17 mouse cellular contexts compared by ENCODE assay signal in the genomic region with DNA sequence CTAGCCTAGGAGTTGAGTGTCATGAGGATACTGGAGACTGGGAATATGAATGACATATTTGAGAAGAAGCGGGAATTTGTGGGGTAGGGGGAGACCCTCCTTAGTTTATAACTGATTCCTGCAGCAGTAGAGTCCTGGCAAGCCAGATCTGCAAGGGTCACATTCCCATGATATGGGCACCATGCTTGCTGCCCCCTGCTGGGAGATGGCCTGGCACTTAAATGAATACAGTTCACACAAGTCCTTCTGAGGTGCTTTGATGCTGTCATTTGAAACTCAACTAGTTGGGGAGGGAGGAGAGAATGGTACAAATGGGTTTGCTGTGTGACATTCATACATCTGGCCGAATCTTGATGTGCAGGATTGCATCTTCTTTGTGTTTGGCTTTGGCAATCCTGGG.
DNase-seq lines count a peak whose midpoint lies in the region; ATAC-seq and TF ChIP-seq lines count a peak whose summit lies in the region.
"Had no signal": no experiment of that assay in that cellular context is flagged by ENCODE, and none has a peak within 500 bp of the region (broad histone marks: within the 10 kb centered on the region; RNA-seq: fewer than 3 reads in every experiment).

No protein-coding gene starts in this region.

- no peak overlapping the region for H3K9ac ChIP-seq in embryonic facial prominence, embryonic 11.5 days (replicated peaks; ENCODE audit: low read length)
- H3K9ac ChIP-seq: embryonic facial prominence, embryonic 13.5 days; liver, embryonic 13.5 days; midbrain, embryonic 13.5 days had no signal

- WGBS in embryonic facial prominence, embryonic 11.5 days, result 83% methylated on average over 2 of the region's 2 CpGs
- WGBS in embryonic facial prominence, embryonic 10.5 days, result 83% methylated on average over 2 of the region's 2 CpGs

- peak; percentile 24 for TF ChIP-seq CTCF in layer of hippocampus, adult 2 months (conservative IDR thresholded peaks at IDR 0.05)

- no peaks in the 10 kb centered on the region for H3K9me3 ChIP-seq in embryonic facial prominence, embryonic 11.5 days (replicated peaks; ENCODE audit: control insufficient read depth, low read length)
- H3K9me3 ChIP-seq in embryonic facial prominence, embryonic 10.5 days, result no peaks in the 10 kb centered on the region
- H3K9me3 ChIP-seq: embryonic facial prominence, embryonic 13.5 days; liver, embryonic 13.5 days; midbrain, embryonic 13.5 days had no signal

- H3K27me3 ChIP-seq in embryonic facial prominence, embryonic 11.5 days (ENCODE audit: control insufficient read depth, insufficient read depth, low read length), result no peaks in the 10 kb centered on the region
- H3K27me3 ChIP-seq in embryonic facial prominence, embryonic 10.5 days (replicated peaks; ENCODE audit: low read depth, poor library complexity, severe bottlenecking), result no peaks in the 10 kb centered on the region
- H3K27me3 ChIP-seq: embryonic facial prominence, embryonic 13.5 days; liver, embryonic 13.5 days; midbrain, embryonic 13.5 days had no signal

- H3K4me3 ChIP-seq in embryonic facial prominence, embryonic 11.5 days (ENCODE audit: low read depth, low read length), result no peak overlapping the region
- no peak overlapping the region for H3K4me3 ChIP-seq in embryonic facial prominence, embryonic 10.5 days
- H3K4me3 ChIP-seq in layer of hippocampus, adult 2 months, result no peak overlapping the region
- H3K4me3 ChIP-seq: embryonic facial prominence, embryonic 13.5 days; liver, embryonic 13.5 days; midbrain, embryonic 13.5 days had no signal

- ATAC-seq in embryonic facial prominence, embryonic 11.5 days (replicated peaks; ENCODE audit: insufficient number of reproducible peaks, low FRiP score, low TSS enrichment, low read depth), result no peak
- ATAC-seq: forebrain, embryonic 16.5 days; midbrain, embryonic 13.5 days had no signal

- no peak overlapping the region for H3K4me2 ChIP-seq in embryonic facial prominence, embryonic 11.5 days (ENCODE audit: low read depth, low read length)
- H3K4me2 ChIP-seq: embryonic facial prominence, embryonic 13.5 days; liver, embryonic 13.5 days; midbrain, embryonic 13.5 days had no signal

- no peaks in the 10 kb centered on the region for H3K4me1 ChIP-seq in embryonic facial prominence, embryonic 11.5 days (ENCODE audit: control insufficient read depth, insufficient read depth, low read length)
- H3K4me1 ChIP-seq in embryonic facial prominence, embryonic 10.5 days, result no peaks in the 10 kb centered on the region
- H3K4me1 ChIP-seq: embryonic facial prominence, embryonic 13.5 days; liver, embryonic 13.5 days; midbrain, embryonic 13.5 days had no signal

- peak; percentile 16 for DNase-seq in embryonic facial prominence, embryonic 11.5 days (ENCODE audit: low spot score)
- DNase-seq in embryonic facial prominence, embryonic 10.5 days (ENCODE audit: low spot score), result no peak
- DNase-seq in layer of hippocampus, adult 2 months (ENCODE audit: low spot score in 2 of 2), result no peak
- no peak for DNase-seq in layer of hippocampus, adult 9-11 months
- DNase-seq in spleen, adult 18-20 months, result peak; percentile 12 to 49
- no peak for DNase-seq in spleen, adult 12 weeks (ENCODE audit: low spot score)
- DNase-seq in induced T-regulatory cell, adult 2 months (ENCODE audit: low read depth), result peak; percentile 1
- no peak for DNase-seq in adrenal gland, adult 2 months
- DNase-seq: cerebellum, adult 11 months; cerebellum, postnatal 14 days; heart, adult 18-20 months; layer of hippocampus, postnatal 36 days; liver, embryonic 13.5 days; right cerebral cortex, postnatal 14 days had no signal

- H3K27ac ChIP-seq in embryonic facial prominence, embryonic 11.5 days (replicated peaks; ENCODE audit: low read depth, low read length), result no peak overlapping the region
- no peak overlapping the region for H3K27ac ChIP-seq in embryonic facial prominence, embryonic 10.5 days (replicated peaks)
- H3K27ac ChIP-seq in layer of hippocampus, adult 2 months, result no peak overlapping the region
- H3K27ac ChIP-seq: embryonic facial prominence, embryonic 13.5 days; liver, embryonic 13.5 days; midbrain, embryonic 13.5 days had no signal

- H3K36me3 ChIP-seq in embryonic facial prominence, embryonic 11.5 days (replicated peaks; ENCODE audit: control insufficient read depth, insufficient read depth, low read depth, low read length), result no peaks in the 10 kb centered on the region
- no peaks in the 10 kb centered on the region for H3K36me3 ChIP-seq in embryonic facial prominence, embryonic 10.5 days (replicated peaks)
- H3K36me3 ChIP-seq: embryonic facial prominence, embryonic 13.5 days; liver, embryonic 13.5 days; midbrain, embryonic 13.5 days had no signal

Comparison
In these comparisons a context has a peak if more than half of its experiments do, and no peak if none do; other contexts are left out.
1. DNase-seq: peak in embryonic facial prominence, embryonic 11.5 days (single experiment), spleen, adult 18-20 months (2 of 2) and induced T-regulatory cell, adult 2 months (single experiment); none in embryonic facial prominence, embryonic 10.5 days (single experiment), layer of hippocampus, adult 2 months (0 of 2), layer of hippocampus, adult 9-11 months (single experiment), spleen, adult 12 weeks (single experiment) and adrenal gland, adult 2 months (single experiment).